In genomic region chr10:103731981-103732380, GRCm38 (mm10) we compare ENCODE assay signal across 11 mouse cellular contexts.
"Had no signal": no experiment of that assay in that cellular context is flagged by ENCODE, and none has a peak within 500 bp of the region (broad histone marks: within the 10 kb centered on the region; RNA-seq: fewer than 3 reads in every experiment).

No protein-coding gene starts in this region.

- H3K36me3 ChIP-seq: limb, embryonic 10.5 days; liver, embryonic 15.5 days; midbrain, embryonic 12.5 days had no signal

- H3K9ac ChIP-seq: liver, embryonic 15.5 days; midbrain, embryonic 12.5 days had no signal

- H3K4me1 ChIP-seq: limb, embryonic 10.5 days; liver, embryonic 15.5 days; midbrain, embryonic 12.5 days had no signal

- H3K27ac ChIP-seq: left cerebral cortex, adult 2 months; limb, embryonic 10.5 days; liver, embryonic 15.5 days; midbrain, embryonic 12.5 days; stomach, postnatal 0 days had no signal

- H3K4me2 ChIP-seq: liver, embryonic 11.5 days; liver, embryonic 15.5 days; midbrain, embryonic 12.5 days had no signal

- DNase-seq: kidney, postnatal 14 days; lung, adult 2 months; lung, postnatal 36 days; thymus, postnatal 4 days had no signal

- H3K4me3 ChIP-seq: left cerebral cortex, adult 2 months; limb, embryonic 10.5 days; liver, embryonic 15.5 days; midbrain, embryonic 12.5 days had no signal

- H3K27me3 ChIP-seq: liver, embryonic 15.5 days; midbrain, embryonic 12.5 days had no signal

- ATAC-seq: lung, postnatal 0 days had no signal

- H3K9me3 ChIP-seq: limb, embryonic 10.5 days; liver, embryonic 15.5 days; midbrain, embryonic 12.5 days had no signal
